Mouse (Mus musculus): ENCODE data around the gene Fa2h.

DNA sequence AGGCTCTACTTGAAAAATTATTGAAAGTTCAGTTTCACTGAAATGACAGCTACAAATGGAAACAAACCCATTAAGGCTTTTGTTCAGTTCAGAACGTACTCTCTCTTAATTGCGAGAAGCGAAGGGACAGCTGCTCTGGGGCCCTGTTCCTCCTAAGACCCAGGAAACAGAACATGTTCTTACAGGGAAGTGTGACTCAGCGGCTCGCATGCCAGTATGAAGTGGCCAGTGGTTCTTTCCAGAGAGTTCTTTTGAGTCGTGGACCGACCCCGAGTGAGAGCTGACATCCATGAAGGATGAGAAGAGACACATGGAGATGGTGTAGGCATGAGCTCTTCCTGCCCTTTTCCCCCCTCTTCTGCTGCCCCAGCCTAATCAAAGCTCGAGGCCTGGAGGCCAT is 23.9 kb downstream of the Fa2h start:
- no peak for TF ChIP-seq CTCF (IDR thresholded peaks at IDR 0.05; ENCODE audit: insufficient read depth, low read length)
- TF ChIP-seq POLR2A (IDR thresholded peaks at IDR 0.05; ENCODE audit: borderline replicate concordance, extremely low read depth, low read depth, low read length): no peak

Data from lung, adult 2 months (tissue).